Mouse (Mus musculus) layer of hippocampus, adult 18-20 months (tissue): ENCODE results near the gene Vps37b. TPM values are rescaled to one million over a fixed set of nuclear protein-coding genes. Genes with fewer than 3 reads are reported as not detected.

Experiments
- microRNA-seq, 2 experiments: library from miRNA; unstranded; fragments of <30 nt; microRNA quantifications; one replicate each; pipeline ENCODE4 v1.2.0; 2021
- total RNA-seq, 2 experiments: library from RNA; stranded (reverse); gene quantifications; 2 replicates each; pipeline ENCODE4 v1.2.3; 2021

The Vps37b gene
- total RNA-seq, 2 experiments from 2014 or later = 38.0 to 43.9 TPM

Small RNAs within 50 kb of the gene (microRNA-seq; reads per million reads assigned to microRNA genes)
- gene Mir7032 = 0.49 to 0.59 reads per million in 2 experiments

Other genes starting within 250 kb of the Vps37b start
- gene Hcar2, start 166.8 kb downstream of the Vps37b start, total RNA-seq = under 1 TPM in 1 of 2 experiments, not detected in 1; 0.27 TPM
- under 1 TPM; 0.74 to 0.86 TPM for gene Hcar1, start 152.2 kb downstream of the Vps37b start, total RNA-seq
- 10 to 100 TPM; 64.9 TPM for gene Denr, start 125.1 kb downstream of the Vps37b start, total RNA-seq
- 1 to 10 TPM in 1 of 2 experiments, not detected in 1; 1.6 TPM for gene Gm43518, start 104.9 kb downstream of the Vps37b start, total RNA-seq
- gene Ccdc62, start 101.6 kb downstream of the Vps37b start, total RNA-seq = 1 to 10 TPM; 1.3 to 2.4 TPM
- 10 to 100 TPM; 46.3 to 48.5 TPM for gene Hip1r, start 58.6 kb downstream of the Vps37b start, total RNA-seq
- gene Abcb9, start 63.5 kb upstream of the Vps37b start, total RNA-seq = 10 to 100 TPM; 30.6 to 33.4 TPM
- gene Ogfod2, start 80.0 kb upstream of the Vps37b start, total RNA-seq = 10 to 100 TPM; 34.4 to 35.3 TPM
- gene Arl6ip4, start 83.8 kb upstream of the Vps37b start, total RNA-seq = 10 to 100 TPM; 48.3 to 54.6 TPM
- 100 to 1,000 TPM; 315 to 325 TPM for gene Pitpnm2, start 217.5 kb upstream of the Vps37b start, total RNA-seq